8 mouse cellular contexts compared by ENCODE assay signal in the genomic region with DNA sequence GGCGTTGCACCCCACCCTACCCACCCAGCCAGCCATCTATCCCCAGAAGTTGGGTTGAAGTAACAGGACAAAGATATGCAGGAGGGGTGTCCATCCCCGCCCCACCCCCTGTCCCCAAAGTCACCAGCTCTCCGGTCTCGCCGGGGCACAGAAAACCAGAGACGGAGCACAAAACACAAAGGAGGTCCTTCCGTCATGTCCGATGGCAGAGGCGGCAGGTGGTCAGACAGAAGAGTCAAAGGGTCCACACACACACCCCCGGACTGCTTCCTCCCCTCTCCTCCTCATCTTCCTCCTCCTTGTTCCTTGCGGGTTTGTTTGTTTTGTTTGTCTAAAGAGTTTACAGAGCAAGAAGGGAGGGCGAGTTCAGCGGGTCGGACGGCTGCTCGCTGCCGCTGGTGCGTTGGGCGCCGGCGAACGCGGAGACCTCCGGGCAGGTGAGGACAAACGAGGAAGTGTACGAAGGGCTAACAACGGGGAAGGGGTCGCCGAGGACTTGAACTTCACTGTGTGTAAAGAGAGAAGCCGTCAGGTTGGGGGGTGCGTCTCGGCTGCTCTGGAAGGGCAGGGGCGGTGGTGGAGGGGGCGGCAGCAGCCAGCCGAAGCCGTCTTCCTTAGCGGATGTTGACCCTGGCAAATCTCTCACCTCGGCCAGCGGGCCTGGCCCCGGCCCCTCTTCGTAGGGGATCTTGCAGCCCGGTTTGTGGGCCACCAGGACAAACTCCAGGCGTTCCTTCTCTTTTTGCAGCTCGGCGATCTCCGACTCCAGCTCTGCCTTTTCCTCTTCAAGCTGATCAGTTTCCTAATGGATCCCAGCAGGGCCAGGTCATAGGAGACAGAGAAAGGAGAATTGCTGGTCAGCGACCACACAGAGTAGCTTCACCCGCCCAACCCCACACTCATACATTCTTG. TPM values are rescaled to one million over a fixed set of nuclear protein-coding genes. Genes with fewer than 3 reads are reported as not detected.
DNase-seq lines count a peak whose midpoint lies in the region; ATAC-seq and TF ChIP-seq lines count a peak whose summit lies in the region.

No protein-coding gene starts in this region.

- no peak overlapping the region; the same call in 1 of the 2 replicates for H3K27ac ChIP-seq in heart, embryonic 10.5 days
- H3K27ac ChIP-seq in heart, postnatal 0 days (ENCODE audit: low read depth), result no peak overlapping the region
- no peak overlapping the region for H3K27ac ChIP-seq in liver, embryonic 16.5 days (ENCODE audit: low read length)

- no peaks in the 10 kb centered on the region for H3K9me3 ChIP-seq in heart, embryonic 10.5 days
- no peaks in the 10 kb centered on the region for H3K9me3 ChIP-seq in E14TG2a.4 (ENCODE audit: low read length)
- H3K9me3 ChIP-seq in heart, postnatal 0 days (replicated peaks; ENCODE audit: control insufficient read depth, low read length), result no peaks in the 10 kb centered on the region
- no peaks in the 10 kb centered on the region for H3K9me3 ChIP-seq in liver, embryonic 16.5 days (replicated peaks; ENCODE audit: control insufficient read depth, low read length)

- H3K27me3 ChIP-seq in heart, embryonic 10.5 days (ENCODE audit: insufficient read depth, poor library complexity, severe bottlenecking), result peaks cover 62% of the 10 kb centered on the region
- peaks cover 65% of the 10 kb centered on the region for H3K27me3 ChIP-seq in E14TG2a.4 (ENCODE audit: insufficient read depth, low read length)
- peaks cover 32% of the 10 kb centered on the region for H3K27me3 ChIP-seq in heart, postnatal 0 days (ENCODE audit: control insufficient read depth, insufficient read depth, low read length)
- H3K27me3 ChIP-seq in liver, embryonic 16.5 days (ENCODE audit: control insufficient read depth, insufficient read depth, low read depth, low read length), result peaks cover 68% of the 10 kb centered on the region

- no peaks in the 10 kb centered on the region for H3K36me3 ChIP-seq in heart, embryonic 10.5 days
- H3K36me3 ChIP-seq in E14TG2a.4 (ENCODE audit: insufficient read depth, low read length), result no peaks in the 10 kb centered on the region
- no peaks in the 10 kb centered on the region for H3K36me3 ChIP-seq in heart, postnatal 0 days (replicated peaks; ENCODE audit: control insufficient read depth, insufficient read depth, low read length)
- H3K36me3 ChIP-seq in liver, embryonic 16.5 days (ENCODE audit: control insufficient read depth, insufficient read depth), result no peaks in the 10 kb centered on the region

- intact Hi-C loops in heart, postnatal 14 days (cut with DNase I), result no loop called here

- TF ChIP-seq CTCF in E14TG2a.4 (conservative IDR thresholded peaks at IDR 0.05; ENCODE audit: low read length), result no peak
- TF ChIP-seq CTCF in heart, postnatal 0 days (IDR thresholded peaks at IDR 0.05; ENCODE audit: low read depth), result no peak

- WGBS in heart, embryonic 10.5 days, result 3% methylated on average over 48 of the region's 48 CpGs
- 6% methylated on average over 48 of the region's 48 CpGs for WGBS in heart, postnatal 0 days
- 1% methylated on average over 48 of the region's 48 CpGs for WGBS in liver, embryonic 16.5 days (ENCODE audit: insufficient replicate concordance)

- peak overlapping the region; percentile 62 for H3K4me2 ChIP-seq in heart, postnatal 0 days (ENCODE audit: low read depth, low read length)
- H3K4me2 ChIP-seq in liver, embryonic 16.5 days (ENCODE audit: low read depth, low read length), result peak overlapping the region; percentile 42

- no peak for TF ChIP-seq EP300 in heart, postnatal 0 days (IDR thresholded peaks at IDR 0.05; ENCODE audit: low read depth)

- H3K4me3 ChIP-seq in heart, embryonic 10.5 days, result peak overlapping the region; percentile 58
- H3K4me3 ChIP-seq in E14TG2a.4 (replicated peaks; ENCODE audit: low read length), result peak overlapping the region; percentile 66
- H3K4me3 ChIP-seq in heart, postnatal 0 days (ENCODE audit: low read depth, low read length), result peak overlapping the region; percentile 43
- peak overlapping the region; percentile 32 for H3K4me3 ChIP-seq in liver, embryonic 16.5 days (ENCODE audit: low read depth, low read length)

- ATAC-seq in heart, postnatal 0 days (ENCODE audit: insufficient read depth, low read depth), result no peak
- no peak for ATAC-seq in liver, embryonic 16.5 days (ENCODE audit: low read depth)
- ATAC-seq in monocyte, adult 5-6 weeks (replicated peaks; ENCODE audit: insufficient number of reproducible peaks, low FRiP score, low TSS enrichment, poor library complexity, severe bottlenecking), result no peak

- H3K4me1 ChIP-seq in heart, embryonic 10.5 days, result peaks cover 44% of the 10 kb centered on the region
- H3K4me1 ChIP-seq in E14TG2a.4 (replicated peaks; ENCODE audit: low read depth, low read length), result peaks cover 69% of the 10 kb centered on the region
- peaks cover 14% of the 10 kb centered on the region; the same call in 1 of the 2 replicates for H3K4me1 ChIP-seq in heart, postnatal 0 days (ENCODE audit: control insufficient read depth, insufficient read depth)
- peaks cover 19% of the 10 kb centered on the region for H3K4me1 ChIP-seq in liver, embryonic 16.5 days (ENCODE audit: control insufficient read depth, low read depth, low read length)

- DNase-seq in heart, embryonic 10.5 days (ENCODE audit: low spot score), result no peak
- no peak for DNase-seq in heart, postnatal 14 days
- no peak for DNase-seq in heart, postnatal 0 days (ENCODE audit: low spot score)
- DNase-seq in ovary, postnatal 14 days (ENCODE audit: low spot score), result no peak
- no peak for DNase-seq in cerebellum, adult 11 months

- H3K9ac ChIP-seq in heart, postnatal 0 days (replicated peaks; ENCODE audit: low read depth, low read length), result peak overlapping the region; percentile 38; the same call in 1 of the 2 replicates
- H3K9ac ChIP-seq in liver, embryonic 16.5 days (ENCODE audit: low read depth, low read length), result 0 out of 2 replicates have a peak overlapping the region, but pooled peaks have one; percentile 18

RNA-seq across cellular contexts. Expression of gene Fosb, which starts 5.1 kb away (rescaled TPM):
- 0.24 and 0.27 TPM in 2 replicates for polyA plus RNA-seq in heart, embryonic 10.5 days (2016; fragmentation: Nextera tagmentation; extraction: Ambion mirVana)
- total RNA-seq in heart, postnatal 14 days (2021), result 1 to 10 TPM in 1 of 2 experiments, under 1 TPM in 1; 0.60 to 1.2 TPM
- total RNA-seq in heart, postnatal 0 days (2014; rRNA removed; ENCODE audit: low replicate concordance), result 0.39 and 0.80 TPM in 2 replicates
- polyA plus RNA-seq in heart, postnatal 0 days (2015; fragmentation: Nextera tagmentation; extraction: Ambion mirVana), result 0.05 and 0.10 TPM in 2 replicates
- not detected in 2 replicates for polyA plus RNA-seq in liver, embryonic 16.5 days (2015; fragmentation: Nextera tagmentation; extraction: Ambion mirVana)
- total RNA-seq in monocyte, adult 5-6 weeks (2017), result 30.9 to 43.8 TPM (median 36.9 TPM) in 3 replicates

RNA-seq across cellular contexts. Expression of gene Rtn2, which starts 22.3 kb away (rescaled TPM):
- 22.4 and 26.0 TPM in 2 replicates for polyA plus RNA-seq in heart, embryonic 10.5 days (2016; fragmentation: Nextera tagmentation; extraction: Ambion mirVana)
- total RNA-seq in heart, postnatal 14 days (2021), result 100 to 1,000 TPM; 106 to 122 TPM
- 80.7 and 108 TPM in 2 replicates for total RNA-seq in heart, postnatal 0 days (2014; rRNA removed; ENCODE audit: low replicate concordance)
- 51.7 and 53.6 TPM in 2 replicates for polyA plus RNA-seq in heart, postnatal 0 days (2015; fragmentation: Nextera tagmentation; extraction: Ambion mirVana)
- polyA plus RNA-seq in liver, embryonic 16.5 days (2015; fragmentation: Nextera tagmentation; extraction: Ambion mirVana), result 2.9 and 4.1 TPM in 2 replicates
- not detected in 3 replicates for total RNA-seq in monocyte, adult 5-6 weeks (2017)

RNA-seq across cellular contexts. Expression of gene Ppm1n, which starts 24.9 kb away (rescaled TPM):
- 0.13 TPM in 1 of 2 replicates, not detected in the other for polyA plus RNA-seq in heart, embryonic 10.5 days (2016; fragmentation: Nextera tagmentation; extraction: Ambion mirVana)
- total RNA-seq in heart, postnatal 14 days (2021), result not detected
- not detected in 2 replicates for total RNA-seq in heart, postnatal 0 days (2014; rRNA removed; ENCODE audit: low replicate concordance)
- polyA plus RNA-seq in heart, postnatal 0 days (2015; fragmentation: Nextera tagmentation; extraction: Ambion mirVana), result 0.47 and 0.56 TPM in 2 replicates
- 0.11 TPM in 1 of 2 replicates, not detected in the other for polyA plus RNA-seq in liver, embryonic 16.5 days (2015; fragmentation: Nextera tagmentation; extraction: Ambion mirVana)
- 1.9 TPM in 1 of 3 replicates, not detected in the others for total RNA-seq in monocyte, adult 5-6 weeks (2017)

RNA-seq across cellular contexts. Expression of gene Vasp, which starts 33.1 kb away (rescaled TPM):
- polyA plus RNA-seq in heart, embryonic 10.5 days (2016; fragmentation: Nextera tagmentation; extraction: Ambion mirVana), result 99.0 and 112 TPM in 2 replicates
- 10 to 100 TPM; 55.7 to 59.1 TPM for total RNA-seq in heart, postnatal 14 days (2021)
- 115 and 127 TPM in 2 replicates for total RNA-seq in heart, postnatal 0 days (2014; rRNA removed; ENCODE audit: low replicate concordance)
- polyA plus RNA-seq in heart, postnatal 0 days (2015; fragmentation: Nextera tagmentation; extraction: Ambion mirVana), result 67.7 and 72.2 TPM in 2 replicates
- 32.8 and 33.0 TPM in 2 replicates for polyA plus RNA-seq in liver, embryonic 16.5 days (2015; fragmentation: Nextera tagmentation; extraction: Ambion mirVana)
- 230 to 263 TPM (median 254 TPM) in 3 replicates for total RNA-seq in monocyte, adult 5-6 weeks (2017)

RNA-seq across cellular contexts. Expression of gene Ercc1, which starts 39.8 kb away (rescaled TPM):
- 74.0 and 84.2 TPM in 2 replicates for polyA plus RNA-seq in heart, embryonic 10.5 days (2016; fragmentation: Nextera tagmentation; extraction: Ambion mirVana)
- 10 to 100 TPM; 41.1 to 48.0 TPM for total RNA-seq in heart, postnatal 14 days (2021)
- total RNA-seq in heart, postnatal 0 days (2014; rRNA removed; ENCODE audit: low replicate concordance), result 26.2 and 40.5 TPM in 2 replicates
- 55.2 and 61.0 TPM in 2 replicates for polyA plus RNA-seq in heart, postnatal 0 days (2015; fragmentation: Nextera tagmentation; extraction: Ambion mirVana)
- polyA plus RNA-seq in liver, embryonic 16.5 days (2015; fragmentation: Nextera tagmentation; extraction: Ambion mirVana), result 11.4 and 14.5 TPM in 2 replicates
- 15.0 to 19.8 TPM (median 18.0 TPM) in 3 replicates for total RNA-seq in monocyte, adult 5-6 weeks (2017)

Comparison
In these comparisons a context has a peak if more than half of its experiments do, and no peak if none do; other contexts are left out.
1. RNA of gene Fosb, which starts 5.1 kb away (total RNA-seq): 30.9 to 43.8 TPM in monocyte, adult 5-6 weeks; 0.60 to 1.2 TPM in heart, postnatal 14 days and 0.39 to 0.80 TPM in heart, postnatal 0 days; every median in the first group is over 10 times any median in the second.
2. RNA of gene Rtn2, which starts 22.3 kb away (total RNA-seq): 106 to 122 TPM in heart, postnatal 14 days and 80.7 to 108 TPM in heart, postnatal 0 days; not detected in monocyte, adult 5-6 weeks; every median in the first group is over 10 times any median in the second.
3. Peak in every context shown above with its lines, with median percentiles within 50 percentile points of each other: H3K4me3 ChIP-seq.